Mouse (Mus musculus) liver, adult 2 months (tissue): ENCODE measurements around the gene Hsd17b7. TPM values are rescaled to one million over a fixed set of nuclear protein-coding genes. Genes with fewer than 3 reads are reported as not detected.

Experiments used
- DNase-seq: peaks from one replicate; pipeline ENCODE4 v3.0.0-alpha.2; 2011; ENCODE audit warnings: low read depth, low spot score; ENCODE audit errors: extremely low read depth
- H3K27ac ChIP-seq: fragments of 200-500 bp; replicated peaks from 2 replicates; pipeline ENCODE4 v1.5.1; 2012; ENCODE audit warnings: low read depth, mild to moderate bottlenecking, control low read depth, inconsistent platforms, low read length; ENCODE audit not compliant: insufficient read depth
- H3K27me3 ChIP-seq: fragments of 200-500 bp; 2 replicates; pipeline ENCODE4 v1.6.1; 2012; ENCODE audit warnings: mild to moderate bottlenecking, moderate library complexity, low read length, inconsistent platforms; ENCODE audit not compliant: control insufficient read depth, insufficient read depth
- H3K36me3 ChIP-seq: fragments of 200-500 bp; 2 replicates; pipeline ENCODE4 v1.6.1; 2012; ENCODE audit warnings: low read length, inconsistent platforms; ENCODE audit not compliant: control insufficient read depth, insufficient read depth
- H3K4me1 ChIP-seq: fragments of 200-500 bp; 2 replicates; pipeline ENCODE4 v1.6.1; 2011; ENCODE audit warnings: low read length; ENCODE audit not compliant: control insufficient read depth, insufficient read depth
- H3K4me3 ChIP-seq: fragments of 200-500 bp; 2 replicates; pipeline ENCODE4 v1.5.1; 2011; ENCODE audit warnings: low read depth, mild to moderate bottlenecking, control low read depth, low read length, moderate library complexity; ENCODE audit not compliant: insufficient read depth
- H3K79me2 ChIP-seq: fragments of 200-500 bp; 2 replicates; pipeline ENCODE4 v1.6.1; 2012; ENCODE audit warnings: inconsistent platforms, mild to moderate bottlenecking, low read length, moderate library complexity; ENCODE audit not compliant: control insufficient read depth, insufficient read depth
- H3K9ac ChIP-seq: fragments of 200-500 bp; 2 replicates; pipeline ENCODE4 v1.6.1; 2012; ENCODE audit warnings: low read depth, mild to moderate bottlenecking, control low read depth, inconsistent platforms, low read length
- CTCF ChIP-seq: fragments of 200-500 bp; IDR thresholded peaks from 2 replicates; pipeline ENCODE4 v1.5.1; 2011; ENCODE audit warnings: low read depth, low read length, control low read depth
- POLR2A ChIP-seq: fragments of 200-500 bp; IDR thresholded peaks from 2 replicates; pipeline ENCODE4 v1.6.1; 2011; ENCODE audit warnings: low read length, control low read depth; ENCODE audit not compliant: insufficient read depth; ENCODE audit errors: extremely low read depth
- WGBS: fragments of 180-500 bp; shearing (Covaris S2); methylation state at CpG from one replicate; pipeline ENCODE4 v1.1.7; 2018; 5-methylcytosine and 5-hydroxymethylcytosine counted together
- polyA plus RNA-seq: library from polyadenylated mRNA; depleted of rRNA; stranded (reverse); fragments of >200 nt; gene quantifications from 2 replicates; pipeline ENCODE4 v1.2.3, GENCODE M21; 2012
- total RNA-seq: library from RNA; depleted of rRNA; stranded (reverse); fragments of >200 nt; gene quantifications from 2 replicates; pipeline ENCODE4 v1.2.3, GENCODE M21; 2014

Hsd17b7 gene
- total and polyA plus RNA-seq, 2 experiments = 22.1 to 41.3 TPM

DNA sequence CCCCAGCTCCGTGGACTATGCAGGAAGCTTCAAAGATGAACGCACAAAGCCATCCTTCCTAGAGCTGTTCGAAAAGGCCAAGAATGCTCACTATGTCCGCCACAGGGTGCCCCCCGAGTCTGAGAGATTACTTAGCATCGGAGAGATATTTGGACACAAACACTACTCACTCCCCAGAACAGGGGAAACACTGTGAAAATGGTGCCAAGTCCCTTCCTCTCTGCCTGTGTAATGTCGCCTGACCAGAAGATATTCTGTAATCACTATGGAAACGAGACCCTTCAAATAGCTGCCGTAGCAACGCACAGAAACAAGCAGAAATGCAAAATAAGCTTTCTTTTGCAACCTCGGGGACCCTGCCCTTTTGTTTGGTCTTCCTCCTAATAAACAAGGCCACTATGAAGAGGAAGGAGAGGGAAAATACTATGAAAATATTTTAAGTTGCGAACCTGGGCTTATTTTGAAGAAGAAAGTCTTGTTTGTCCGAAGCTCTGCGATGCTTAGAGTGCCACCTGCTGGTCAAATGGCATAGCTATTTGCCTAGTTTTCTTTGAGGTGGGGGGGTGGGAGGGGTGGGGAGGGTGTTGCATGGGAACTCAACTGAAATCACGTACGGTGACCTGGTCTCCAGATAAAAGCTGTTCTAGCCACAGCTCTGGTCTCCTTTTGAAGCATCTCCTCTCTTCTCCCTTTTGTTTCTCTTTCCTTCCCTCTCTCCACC is 34.9 kb downstream of the Hsd17b7 start:
- Histone ChIP-seq H3K27ac (no peak overlapping the region), H3K4me3 (no peak overlapping the region), H3K36me3 (no peaks in the 10 kb centered on the region), H3K4me1 (no peaks in the 10 kb centered on the region; the same call in 1 of the 2 replicates), H3K79me2 (no peaks in the 10 kb centered on the region), H3K27me3 (no peaks in the 10 kb centered on the region), H3K9ac (no peak overlapping the region)
- TF ChIP-seq POLR2A (no peak), CTCF (peak; percentile 34)
- DNase-seq = peak; percentile 49
- 45% methylated on average over 16 of the region's 16 CpGs for WGBS

GRCm38 (mm10) chr1:169932122-169932746 is 36.8 kb downstream of the Hsd17b7 start:
- Histone ChIP-seq H3K36me3 (no peaks in the 10 kb centered on the region), H3K79me2 (no peaks in the 10 kb centered on the region), H3K27ac (no peak overlapping the region), H3K4me3 (no peak overlapping the region), H3K9ac (no peak overlapping the region), H3K4me1 (no peaks in the 10 kb centered on the region; the same call in 1 of the 2 replicates), H3K27me3 (no peaks in the 10 kb centered on the region)
- TF ChIP-seq CTCF (no peak), POLR2A (no peak)
- DNase-seq = no peak
- WGBS = 51% methylated on average over 7 of the region's 7 CpGs

DNA sequence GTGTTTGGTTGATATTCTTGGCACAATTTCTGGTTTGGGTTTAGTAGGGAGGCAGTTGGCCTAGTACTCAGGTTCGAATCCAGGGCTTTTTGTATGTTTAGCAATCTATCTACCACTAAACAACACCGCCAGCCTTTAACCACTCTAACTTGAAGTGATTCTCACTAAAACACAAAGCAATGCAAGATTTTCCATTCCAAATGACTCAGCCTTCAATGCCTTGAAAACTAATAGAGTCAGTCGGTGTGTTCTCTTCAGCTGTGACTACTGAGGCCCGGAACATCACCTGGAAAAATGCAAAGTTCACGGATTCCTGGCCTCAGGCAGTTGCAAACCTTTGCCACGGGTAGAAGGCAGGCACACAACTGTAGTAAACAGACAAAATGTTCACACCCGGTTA is 37.3 kb downstream of the Hsd17b7 start:
- H3K36me3 ChIP-seq = no peaks in the 10 kb centered on the region
- 56% methylated on average over 7 of the region's 7 CpGs for WGBS
- DNase-seq = no peak
- no peak for TF ChIP-seq POLR2A
- no peak for TF ChIP-seq CTCF
- H3K79me2 ChIP-seq = no peaks in the 10 kb centered on the region
- H3K9ac ChIP-seq = no peak overlapping the region
- no peaks in the 10 kb centered on the region for H3K27me3 ChIP-seq
- no peak overlapping the region for H3K4me3 ChIP-seq
- H3K27ac ChIP-seq = no peak overlapping the region
- no peaks in the 10 kb centered on the region; the same call in 1 of the 2 replicates for H3K4me1 ChIP-seq

GRCm38 (mm10) chr1:169928454-169928971 is 40.5 kb downstream of the Hsd17b7 start, which contains the start of gene Ccdc190:
TSS of gene Ccdc190 (plus strand) at chr1:169928648.
- 36% methylated on average over 12 of the region's 12 CpGs for WGBS
- Histone ChIP-seq H3K79me2 (no peaks in the 10 kb centered on the region), H3K4me1 (no peaks in the 10 kb centered on the region), H3K27me3 (no peaks in the 10 kb centered on the region), H3K27ac (no peak within 1 kb of the TSS), H3K36me3 (no peaks in the 10 kb centered on the region), H3K9ac (no peak within 1 kb of the TSS), H3K4me3 (no peak within 1 kb of the TSS)
- TF ChIP-seq POLR2A (no peak), CTCF (no peak)
- DNase-seq = no peak

DNA sequence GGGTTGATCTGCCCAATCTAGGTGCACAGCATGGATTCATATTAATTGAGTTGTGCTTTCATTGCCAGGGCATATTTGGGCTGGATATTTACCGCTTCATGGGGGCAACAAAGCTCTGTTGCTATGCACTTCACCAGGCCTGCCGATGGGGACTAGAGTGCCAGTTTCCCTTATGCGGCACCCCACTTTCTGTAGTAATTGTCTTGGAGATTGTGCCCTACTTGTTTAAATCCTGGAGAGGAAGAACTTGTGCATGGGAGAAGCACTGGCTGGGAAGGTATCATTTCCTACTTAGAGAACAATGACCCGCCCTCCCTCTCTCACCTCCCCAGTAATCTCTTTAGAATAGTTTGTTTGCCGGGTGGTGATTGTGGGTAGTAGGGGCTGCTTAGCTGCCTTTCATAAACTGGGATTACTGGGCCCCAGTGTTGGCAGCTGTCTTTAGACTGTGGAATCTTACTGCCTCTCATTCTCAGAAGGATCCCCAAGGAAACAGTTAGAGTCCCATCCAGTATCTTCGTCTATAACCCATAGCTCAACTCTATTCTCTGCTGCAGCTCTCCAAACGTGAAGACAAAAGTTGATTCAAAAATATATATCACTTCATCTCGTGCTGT is 41.2 kb downstream of the Hsd17b7 start:
- H3K27me3 ChIP-seq = no peaks in the 10 kb centered on the region
- no peak for DNase-seq
- H3K9ac ChIP-seq = no peak overlapping the region
- no peak overlapping the region for H3K27ac ChIP-seq
- no peaks in the 10 kb centered on the region for H3K36me3 ChIP-seq
- H3K4me1 ChIP-seq = no peaks in the 10 kb centered on the region
- no peak for TF ChIP-seq POLR2A
- no peak for TF ChIP-seq CTCF
- WGBS = 69% methylated on average over 8 of the region's 8 CpGs
- no peaks in the 10 kb centered on the region for H3K79me2 ChIP-seq
- H3K4me3 ChIP-seq = no peak overlapping the region

DNA sequence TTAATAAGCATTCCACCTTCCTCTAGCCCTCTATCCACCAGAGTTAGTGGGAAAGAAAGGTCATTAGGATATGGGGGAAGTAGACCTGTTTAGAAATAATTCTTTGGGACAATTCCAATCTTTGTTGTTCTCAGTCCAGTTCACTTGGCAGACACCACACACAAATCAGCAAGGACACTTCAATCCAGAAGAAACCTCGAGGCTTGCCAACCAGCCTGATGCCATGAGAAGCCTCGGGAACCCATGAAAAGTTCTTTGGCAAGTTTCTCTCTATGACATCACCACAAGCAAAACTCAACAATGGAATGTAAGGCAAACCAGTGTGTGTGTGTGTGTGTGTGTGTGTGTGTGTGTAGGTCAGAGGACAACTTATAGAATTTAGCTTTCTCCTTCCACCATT is 44.5 kb downstream of the Hsd17b7 start:
- Histone ChIP-seq H3K27me3 (no peaks in the 10 kb centered on the region), H3K4me3 (no peak overlapping the region), H3K36me3 (no peaks in the 10 kb centered on the region), H3K4me1 (peaks cover 4% of the 10 kb centered on the region), H3K27ac (no peak overlapping the region), H3K79me2 (no peaks in the 10 kb centered on the region), H3K9ac (no peak overlapping the region)
- DNase-seq = no peak
- WGBS = 33% methylated on average over 2 of the region's 2 CpGs
- no peak for TF ChIP-seq CTCF
- no peak for TF ChIP-seq POLR2A
